Mouse (Mus musculus): ENCODE measurements around the gene Tnfrsf4.

Gene Tnfrsf4

DNA sequence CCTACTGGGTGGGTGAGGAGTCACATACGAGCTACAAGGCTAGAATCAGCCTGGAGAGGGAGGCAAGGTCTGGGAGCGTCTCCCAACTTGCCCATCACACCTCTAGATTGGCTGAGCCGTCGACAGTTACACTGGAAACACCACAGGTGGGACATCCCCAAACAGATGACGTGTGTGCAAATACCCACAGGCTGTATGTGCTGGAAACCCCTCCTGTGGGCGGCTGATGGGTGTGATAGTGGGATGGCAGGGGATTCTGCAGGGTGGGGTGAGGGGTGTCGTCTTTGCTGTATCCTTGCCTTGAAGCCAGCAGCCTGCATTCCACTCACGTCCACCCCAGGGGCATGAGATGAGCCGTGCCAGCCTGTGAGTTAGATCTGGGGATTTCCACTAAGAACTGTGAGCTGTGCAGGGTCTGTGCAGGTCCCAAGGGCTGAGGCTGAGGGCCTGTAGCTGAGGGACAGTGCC lies 17.0 kb downstream of the Tnfrsf4 start:
- DNase-seq, result no peak

DNA sequence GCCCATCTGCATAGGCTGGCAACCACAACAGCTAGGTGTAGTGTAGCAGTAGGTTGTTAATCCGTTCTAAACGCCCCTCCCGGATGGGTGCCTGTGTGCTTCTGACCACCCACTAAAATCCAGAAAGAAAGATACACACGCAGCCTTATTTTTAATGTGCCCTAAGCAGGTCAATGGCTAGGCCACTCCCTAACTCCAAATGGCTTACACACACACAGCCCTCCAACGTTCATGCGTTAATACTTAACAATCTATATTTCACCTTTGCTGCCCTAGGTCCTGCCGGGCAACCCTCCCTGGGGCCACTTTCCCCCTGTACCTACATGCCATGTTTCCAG lies 17.6 kb downstream of the Tnfrsf4 start:
- no peak for DNase-seq

DNA sequence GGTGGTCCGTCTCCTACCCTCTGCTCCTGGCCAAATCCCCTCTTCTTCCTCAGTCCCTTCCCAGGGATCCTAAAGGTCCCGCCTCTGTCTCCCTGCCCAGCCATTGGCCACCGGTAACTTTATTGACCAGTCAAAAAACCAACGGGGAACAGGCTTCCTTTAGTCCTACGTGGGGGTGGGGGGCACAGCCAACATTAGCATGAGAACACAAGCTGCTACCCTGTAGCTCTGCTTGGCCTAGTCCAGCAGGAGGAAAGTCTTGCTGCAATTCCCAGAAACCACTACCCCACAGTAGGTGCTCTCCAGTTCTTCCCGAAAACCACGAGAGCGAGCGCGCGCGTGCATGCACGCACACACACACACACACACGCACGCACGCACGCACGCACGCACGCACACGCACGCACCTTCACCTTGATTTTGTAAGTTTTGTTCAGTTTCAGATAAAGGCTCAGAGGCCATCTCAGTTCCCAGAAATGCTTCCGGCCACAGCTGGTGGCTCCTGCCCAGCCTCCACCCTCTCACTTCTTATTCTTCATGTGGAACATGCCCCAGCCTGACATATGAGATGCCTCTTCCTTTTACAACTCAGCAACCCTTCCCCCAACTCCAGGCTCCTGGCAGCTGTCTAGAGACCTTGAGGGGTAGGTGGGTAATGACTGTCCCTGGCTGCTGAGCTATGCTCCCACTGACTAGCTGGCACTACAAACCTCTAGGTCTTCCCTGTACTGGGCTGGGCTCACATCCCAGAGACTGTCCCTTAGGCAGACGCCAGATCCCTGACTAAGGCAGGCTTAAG lies 18.1 kb downstream of the Tnfrsf4 start:
- DNase-seq, result peak; percentile 82 to 85

DNA sequence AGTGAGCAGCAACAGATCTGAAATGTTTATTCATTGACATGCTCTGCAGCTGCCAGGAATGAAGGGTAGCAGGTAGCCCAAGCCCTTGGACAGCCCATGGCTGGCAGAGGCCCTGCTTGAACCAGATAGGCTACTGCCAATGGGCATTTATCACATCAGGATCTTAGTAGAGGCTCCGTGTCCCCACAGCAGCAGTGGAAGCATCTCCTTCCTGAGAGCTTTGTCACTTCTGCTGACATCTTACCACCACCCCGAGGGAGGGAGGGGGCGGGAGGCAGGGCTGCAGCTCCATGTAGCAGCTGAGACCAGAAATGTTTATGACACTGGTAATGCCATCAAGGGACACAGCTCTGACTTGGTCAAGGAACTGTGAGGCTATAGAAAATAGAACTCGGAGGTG lies 19.2 kb downstream of the Tnfrsf4 start:
- no peak for DNase-seq

DNA sequence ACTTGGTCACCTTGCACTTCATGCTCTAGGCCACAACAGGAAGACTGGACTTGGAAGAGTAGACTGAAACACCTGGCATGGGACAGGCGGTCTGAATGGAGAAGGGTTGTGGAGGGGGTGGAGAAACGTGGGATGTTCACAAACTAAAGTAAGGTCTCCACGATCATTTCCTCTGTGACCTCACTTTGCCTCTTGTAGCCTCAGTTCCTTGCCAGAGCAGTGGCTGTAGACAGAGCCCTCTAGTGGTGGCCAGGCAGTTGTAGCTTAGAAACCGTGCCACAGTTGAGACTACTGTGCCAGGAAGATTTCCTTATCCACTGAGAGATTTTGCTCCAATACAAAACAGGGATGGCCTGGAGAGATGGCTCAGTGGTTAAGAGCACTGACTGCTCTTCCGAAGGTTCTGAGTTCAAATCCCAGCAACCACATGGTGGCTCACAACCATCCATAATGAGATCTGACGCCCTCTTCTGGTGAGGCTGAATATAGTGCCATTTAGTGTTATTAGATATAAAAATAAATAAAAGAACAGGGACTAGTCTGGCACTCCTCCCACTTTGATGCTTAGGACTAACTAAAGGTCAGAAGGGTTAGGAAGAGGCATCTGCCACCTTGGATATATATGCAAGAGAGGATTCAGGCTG lies 20.0 kb downstream of the Tnfrsf4 start:
- DNase-seq, result peak; percentile 55 to 66

DNA sequence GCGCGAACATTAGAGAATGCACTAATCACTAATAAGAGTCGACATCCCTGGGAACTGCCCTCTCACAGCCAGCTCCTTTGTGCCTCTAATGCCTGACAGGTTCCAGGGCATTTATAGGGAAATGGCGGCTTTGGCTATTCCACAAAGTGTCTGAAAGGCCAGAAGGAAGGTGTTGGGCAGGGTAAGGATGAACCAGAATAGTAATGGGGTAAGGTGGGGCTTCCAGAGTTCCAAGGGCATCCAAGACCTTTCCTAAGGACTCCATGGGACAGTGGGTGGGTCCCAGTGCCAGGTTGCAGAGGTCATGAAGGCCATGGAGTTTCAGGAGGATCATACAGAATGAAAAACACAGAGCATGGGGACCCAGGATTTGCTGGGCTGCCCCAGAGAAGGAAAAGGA lies 20.7 kb downstream of the Tnfrsf4 start:
- DNase-seq, result no peak

DNA sequence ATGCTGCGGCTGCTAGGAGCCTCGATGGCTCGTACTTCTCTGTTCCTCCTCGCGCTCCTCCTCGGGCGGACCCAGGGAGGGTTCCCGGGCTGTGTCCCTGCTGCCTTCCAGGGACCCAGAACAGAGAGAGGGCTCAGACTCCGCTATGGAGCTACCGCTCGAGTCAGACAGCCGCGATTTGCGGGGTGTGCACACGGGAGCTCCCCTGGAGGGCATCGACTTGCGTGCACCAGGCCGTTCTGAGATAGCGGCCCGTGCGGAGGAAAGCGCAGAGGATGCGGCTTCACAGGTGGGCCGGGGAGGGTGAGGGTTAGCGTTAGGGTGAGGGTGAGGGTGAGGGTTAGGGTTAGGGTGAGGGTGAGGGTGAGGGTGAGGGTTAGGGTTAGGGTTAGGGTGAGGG lies 21.3 kb downstream of the Tnfrsf4 start:
- DNase-seq, result no peak

DNA sequence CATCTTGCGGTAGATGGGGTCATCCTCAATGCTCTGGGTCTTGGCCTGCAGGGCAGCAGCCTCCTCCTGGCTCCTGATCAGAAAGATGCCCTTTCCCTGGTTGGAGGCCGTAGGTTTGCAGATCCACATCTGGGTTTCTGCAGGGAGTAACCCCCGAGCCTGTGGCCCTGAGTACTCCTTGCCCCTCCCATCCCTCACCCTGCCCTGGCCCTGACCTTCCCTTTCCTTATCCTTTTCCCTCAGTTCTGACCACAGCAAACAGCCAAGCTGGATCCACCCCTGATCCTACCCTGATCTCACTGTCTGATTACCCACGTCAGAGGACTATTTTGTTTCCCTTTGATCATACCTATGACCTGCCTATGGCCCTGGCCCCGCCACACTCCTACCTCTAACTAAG lies 31.1 kb downstream of the Tnfrsf4 start:
- no peak for DNase-seq

DNA sequence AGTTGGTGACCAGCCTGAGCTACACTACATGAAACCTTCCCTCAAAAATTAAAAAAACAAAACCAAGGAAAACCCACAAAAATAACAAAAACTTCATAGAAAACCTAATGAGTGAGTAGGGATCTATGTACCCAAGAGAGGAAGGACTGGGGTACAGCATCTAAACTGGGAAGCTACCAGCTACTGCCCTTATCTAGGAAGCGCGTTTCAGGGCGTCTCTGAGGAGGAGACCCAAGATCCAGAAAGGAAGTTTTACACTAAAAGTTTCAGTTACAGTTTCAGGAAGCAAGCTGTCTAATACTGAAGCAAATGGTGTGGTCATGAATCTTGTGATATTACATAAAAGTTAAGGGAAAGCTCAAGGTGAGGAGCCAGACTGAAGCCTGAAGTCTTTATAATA lies 36.1 kb downstream of the Tnfrsf4 start:
- DNase-seq, result no peak

DNA sequence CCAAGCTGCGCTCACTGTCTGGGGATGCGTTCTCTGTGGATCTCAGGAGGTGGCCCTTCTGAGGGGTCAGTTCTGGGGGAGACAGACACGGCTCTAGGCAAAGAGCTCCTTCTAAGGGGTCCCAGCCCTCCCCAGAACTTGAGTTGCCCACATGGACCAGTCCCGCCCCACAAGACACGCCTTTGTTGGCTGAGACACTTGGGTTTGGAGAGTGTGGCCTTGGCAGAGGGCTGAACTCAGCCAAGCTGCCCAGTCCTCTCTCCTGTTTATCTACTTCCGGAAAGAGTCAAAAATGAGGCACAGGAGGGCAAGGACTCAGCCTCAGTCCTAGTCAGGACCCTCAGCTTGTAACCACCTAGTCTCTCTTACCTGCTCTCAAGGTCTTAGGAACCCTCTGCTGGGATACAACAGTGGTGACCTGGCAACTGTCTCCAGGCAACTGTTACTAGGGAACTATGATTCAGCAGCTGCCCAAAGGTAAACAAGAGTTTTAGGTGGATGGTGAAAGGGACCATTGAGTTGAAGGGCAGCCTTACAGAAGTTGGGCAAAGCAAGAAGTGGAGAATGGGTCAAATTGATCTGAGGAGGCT lies 36.8 kb downstream of the Tnfrsf4 start:
- DNase-seq, result peak; percentile 52 to 71

DNA sequence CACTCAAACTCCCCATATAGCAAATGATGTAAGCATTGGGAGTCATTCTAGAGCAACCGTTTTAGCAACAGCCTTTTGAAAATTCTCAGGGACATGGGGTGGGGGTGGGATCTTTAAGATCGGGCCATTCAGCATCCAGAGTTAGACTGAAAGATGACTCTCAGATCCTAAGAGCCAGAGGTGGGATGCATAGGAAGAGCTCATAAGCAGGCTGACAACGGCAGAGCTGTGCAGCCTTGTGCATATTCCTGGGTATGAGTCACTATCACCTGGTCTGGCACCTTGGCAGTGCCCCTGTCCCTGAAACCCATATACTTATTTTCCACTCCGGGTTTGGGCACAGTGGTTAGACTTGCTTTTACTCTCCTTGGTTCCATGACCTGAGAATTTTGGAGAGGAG lies 39.5 kb downstream of the Tnfrsf4 start:
- no peak for DNase-seq

DNA sequence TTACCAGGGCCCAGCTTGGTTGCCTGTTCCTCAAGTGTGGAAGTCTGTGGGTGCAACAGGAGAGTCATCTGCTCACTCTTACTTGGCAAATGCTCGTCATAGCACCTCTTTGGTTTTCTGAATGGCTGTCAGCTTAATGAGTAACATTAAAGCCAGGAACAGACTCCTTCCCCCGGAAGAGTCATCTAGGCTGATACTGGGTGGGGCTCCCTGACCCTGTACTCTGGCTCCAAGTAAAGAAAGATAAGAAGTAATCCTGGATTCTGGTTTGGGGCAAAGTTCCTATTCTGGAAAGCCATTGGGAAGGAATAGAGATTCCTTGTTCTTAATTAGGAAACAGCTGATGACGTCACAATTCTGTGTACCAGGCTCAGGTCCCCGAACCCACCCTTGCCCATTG lies 40.5 kb downstream of the Tnfrsf4 start:
- no peak for DNase-seq

DNA sequence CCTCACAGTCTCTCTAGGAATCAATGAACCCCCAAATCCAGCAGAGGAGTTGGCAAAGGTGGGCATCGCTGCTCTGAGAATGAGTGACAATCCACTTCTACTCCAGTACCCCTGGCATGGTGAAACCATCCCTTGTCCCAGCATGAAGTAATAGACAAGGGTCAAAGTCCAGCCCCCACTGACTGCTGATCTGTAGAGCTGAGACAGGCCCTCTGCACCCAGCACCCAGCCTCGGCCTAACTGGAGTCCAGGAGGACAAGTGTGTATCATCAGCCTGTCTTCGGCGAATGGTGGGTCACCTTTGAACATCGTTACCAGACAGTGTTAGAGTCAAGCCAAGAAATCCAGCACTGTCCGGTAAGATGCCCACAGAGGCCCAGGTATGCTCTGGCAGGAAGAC lies 41.0 kb downstream of the Tnfrsf4 start:
- no peak for DNase-seq

DNA sequence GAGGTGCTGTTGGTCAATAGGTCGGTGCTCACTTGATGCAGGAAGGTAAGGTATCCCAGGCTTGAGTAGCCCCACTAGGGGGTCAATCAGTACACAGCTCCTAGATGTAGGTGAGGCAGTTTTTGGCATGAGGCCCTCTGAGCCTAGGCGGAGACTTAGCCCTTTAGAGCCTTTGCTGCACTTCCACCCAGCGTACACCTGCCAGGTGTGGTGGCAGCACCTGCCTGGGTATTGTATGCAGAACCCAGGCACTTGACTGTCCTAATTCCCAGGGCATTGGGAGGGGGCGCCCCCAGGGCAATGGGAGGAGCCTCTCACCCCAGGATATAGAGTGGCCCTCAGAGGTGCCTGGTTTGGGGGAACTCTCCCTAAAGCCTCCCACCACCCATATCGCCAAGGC lies 41.5 kb downstream of the Tnfrsf4 start:
- peak in 1 of 2 experiments; percentile 57 for DNase-seq

DNA sequence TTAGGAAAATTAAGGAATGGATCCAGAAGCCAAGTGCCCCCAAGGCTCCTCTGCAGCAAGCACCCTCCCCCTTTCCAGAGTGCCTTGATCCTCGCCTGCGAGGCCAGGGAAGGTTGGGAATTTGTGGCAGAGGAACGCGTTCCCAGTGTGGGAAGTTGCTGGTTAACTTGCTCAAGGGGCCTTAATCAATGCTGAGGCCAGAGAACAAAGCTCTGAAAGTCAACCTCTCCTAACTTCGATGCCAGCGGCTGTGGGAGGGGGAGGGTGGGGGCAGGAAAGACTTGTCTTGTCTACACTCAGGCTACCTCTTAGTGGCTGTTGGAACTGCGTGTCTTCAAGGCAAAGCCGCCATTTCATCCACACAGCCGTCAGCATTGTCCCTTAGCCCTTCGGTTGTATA lies 44.1 kb downstream of the Tnfrsf4 start:
- DNase-seq, result no peak

DNA sequence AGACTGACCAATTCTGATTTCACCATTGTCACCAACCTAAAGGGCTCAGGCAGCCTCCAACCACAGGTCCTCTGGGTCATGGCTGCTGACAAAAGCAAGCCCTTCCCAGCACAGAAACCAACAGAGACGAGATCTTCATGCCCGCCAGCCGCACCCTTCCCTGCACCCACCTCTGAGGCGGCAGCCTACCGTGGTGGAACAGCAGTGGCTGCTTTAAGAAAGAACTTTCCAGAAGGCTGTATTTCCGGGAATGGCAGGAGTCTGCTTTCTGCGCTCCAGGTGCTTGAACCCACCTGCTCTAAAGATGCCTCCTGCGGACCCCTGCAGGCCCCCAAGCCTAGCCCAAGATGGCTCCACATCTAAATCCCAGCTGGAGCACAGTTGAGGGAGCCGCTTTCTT lies 45.2 kb downstream of the Tnfrsf4 start:
- DNase-seq, result no peak

DNA sequence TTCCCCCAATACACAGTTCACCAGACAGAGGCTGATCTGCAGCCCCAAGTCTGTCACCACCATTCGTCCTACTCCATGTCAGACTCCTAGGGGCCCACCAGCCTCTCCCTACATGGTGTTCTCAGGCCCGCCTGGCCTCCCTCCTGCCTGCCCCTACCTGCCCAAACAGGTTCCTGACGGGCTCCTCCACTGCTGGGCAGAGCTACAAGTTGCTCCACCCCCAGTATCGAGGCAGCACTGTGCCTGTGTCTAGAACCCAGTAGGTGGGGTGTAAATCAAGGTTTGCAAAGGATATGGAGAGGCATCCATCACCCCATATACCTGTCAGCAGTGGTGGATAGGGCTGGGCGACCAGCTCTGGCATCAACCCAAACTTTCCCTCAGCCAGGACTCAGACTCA lies 45.6 kb downstream of the Tnfrsf4 start, which contains the start of gene Ttll10:
Gene Ttll10, minus strand, starts transcription at position 154 of the 400 bp plus-strand sequence.
- peak; percentile 80 to 86 for DNase-seq

DNA sequence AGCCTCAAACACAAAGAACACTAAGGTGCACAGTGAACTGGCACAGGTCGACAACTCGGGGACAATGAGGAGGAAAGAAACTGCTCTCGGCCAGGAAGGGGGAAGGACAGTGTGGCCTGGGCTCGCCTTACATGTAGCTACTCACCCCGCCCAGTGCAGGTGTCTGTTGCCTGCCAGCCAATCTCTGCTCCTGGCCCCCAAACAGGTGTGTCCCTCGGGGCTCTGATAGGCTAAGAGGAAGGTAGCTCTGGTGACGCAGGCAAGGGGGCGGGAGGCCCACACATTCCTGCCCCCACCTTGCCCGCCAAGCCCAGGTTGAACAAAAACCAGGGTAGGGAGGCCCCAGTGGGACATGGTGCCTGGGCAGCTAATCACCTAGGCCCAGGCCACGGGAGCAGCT lies 46.1 kb downstream of the Tnfrsf4 start:
- peak; percentile 92 to 96 for DNase-seq

DNA sequence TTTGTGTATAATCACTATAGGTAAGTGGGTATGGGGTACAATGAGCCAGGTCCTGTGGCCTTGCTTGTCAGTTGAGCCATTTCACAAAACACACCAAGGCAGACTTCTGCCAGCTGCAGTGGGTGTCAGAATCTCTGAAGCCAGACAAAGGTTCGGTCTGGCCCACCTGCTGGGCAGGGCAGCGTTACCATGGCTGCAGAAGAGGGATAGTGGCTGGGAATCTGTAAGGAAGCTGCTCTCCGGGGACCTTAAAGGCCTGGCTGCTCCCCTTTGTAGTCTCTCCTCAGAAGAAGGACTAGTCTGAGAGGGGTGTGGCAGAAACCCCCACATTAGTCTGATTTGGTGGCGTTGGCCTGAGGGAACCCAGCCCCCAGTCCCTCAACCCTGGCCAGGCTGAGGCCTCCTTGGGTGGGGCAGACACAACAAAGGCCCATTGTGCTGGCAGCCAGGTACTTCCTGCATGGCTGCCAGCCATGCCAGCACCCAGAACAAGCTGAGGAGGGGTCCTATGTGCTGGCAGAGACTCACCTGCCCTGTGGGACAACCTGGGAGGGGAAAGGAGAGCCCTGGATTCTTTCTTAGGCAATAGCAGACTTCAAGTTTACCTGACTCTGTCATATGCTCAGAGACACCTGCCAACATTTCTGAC lies 50.3 kb downstream of the Tnfrsf4 start:
- DNase-seq, result no peak

DNA sequence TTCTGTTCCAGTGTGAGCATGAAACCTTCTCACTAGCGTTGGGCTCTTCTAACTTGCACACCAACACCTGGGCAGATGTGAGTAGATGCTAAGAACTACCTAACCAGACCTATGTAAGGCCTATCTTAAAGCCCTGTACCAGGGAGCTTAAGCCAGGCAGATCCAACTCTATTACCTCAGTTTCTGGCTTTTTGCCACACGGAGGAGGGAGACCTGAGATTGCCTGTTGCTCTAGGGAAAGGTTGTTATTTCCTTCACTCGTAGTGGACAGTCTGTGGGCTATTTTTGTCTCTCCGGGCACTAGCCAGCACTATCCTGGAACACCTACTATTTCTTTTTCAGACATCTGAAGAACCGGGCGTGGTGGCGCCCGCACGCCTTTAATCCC lies 50.9 kb downstream of the Tnfrsf4 start:
- DNase-seq, result no peak

DNA sequence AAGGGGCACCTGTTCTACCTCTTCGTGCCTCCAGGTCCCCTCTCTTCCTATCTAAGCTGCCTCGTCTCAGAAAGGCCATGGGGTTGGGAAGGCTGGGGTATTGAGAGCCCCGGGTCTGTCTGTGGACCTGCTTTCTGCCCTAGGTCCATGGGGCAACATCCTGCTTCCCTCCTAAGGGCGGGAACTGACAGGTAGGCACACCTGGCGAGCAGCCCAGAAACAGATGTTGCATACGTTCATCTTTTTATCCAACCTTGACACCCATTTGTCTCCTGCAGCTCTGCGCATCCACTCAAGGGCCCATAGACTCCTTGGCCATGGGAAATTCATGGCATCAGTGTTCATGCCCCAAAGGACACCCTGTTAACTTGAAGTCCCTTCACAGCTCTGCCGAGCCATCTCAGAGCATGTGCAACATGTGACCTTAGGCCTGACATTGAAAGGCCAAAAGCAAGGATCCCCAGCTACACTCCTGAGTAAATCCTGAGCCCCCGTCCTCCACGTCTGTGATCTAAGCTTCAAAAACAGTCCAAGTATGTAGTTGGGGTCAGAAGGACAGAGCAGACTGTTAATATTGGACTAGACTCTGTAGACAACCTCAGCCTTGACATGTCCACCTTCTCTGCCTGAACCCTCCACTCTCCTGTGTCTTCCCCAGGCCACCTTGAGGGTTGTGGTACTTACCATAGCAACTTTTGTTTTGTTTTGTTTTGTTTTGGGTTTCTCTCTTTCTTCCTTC lies 51.7 kb downstream of the Tnfrsf4 start:
- no peak for DNase-seq

Data from lung, adult 18-20 months (tissue).